Mouse (Mus musculus): Measurements from ENCODE around the gene Thsd1.

DNA sequence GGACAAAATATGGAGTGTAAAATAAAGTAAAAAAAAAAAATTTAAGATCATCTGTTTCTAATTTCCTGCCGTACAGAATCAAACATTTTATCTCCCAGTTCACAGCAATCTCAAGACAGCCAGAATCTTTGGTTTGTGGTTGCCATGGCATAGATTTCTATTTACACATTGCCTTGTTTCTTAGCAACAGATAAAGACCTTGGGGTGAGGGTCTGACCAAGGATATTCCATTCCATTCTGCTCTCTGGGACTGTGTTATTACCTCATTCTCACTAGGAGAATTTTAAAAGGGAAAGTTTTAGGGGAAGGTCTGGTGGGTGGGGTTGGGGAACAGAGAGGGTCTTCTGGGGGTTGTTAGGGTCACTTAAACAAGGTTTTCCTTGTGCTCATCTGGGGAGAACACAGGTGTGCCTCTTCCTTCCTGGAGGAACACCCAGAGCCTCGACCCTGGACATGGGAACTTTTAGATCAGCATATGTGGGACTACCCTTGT is 55.9 kb downstream of the Thsd1 start, which contains the start of gene Tpte:
- TF ChIP-seq TCF12 (IDR thresholded peaks at IDR 0.05; ENCODE audit: insufficient read depth, poor library complexity, severe bottlenecking) (no peak), USF1 (IDR thresholded peaks at IDR 0.05; ENCODE audit: low read depth) (no peak), POLR2A (IDR thresholded peaks at IDR 0.05; ENCODE audit: insufficient read length, low read depth) (no peak)
